ENCODE assay signal across 8 mouse cellular contexts in genomic region chr3:101161941-101162531, GRCm38 (mm10). TPM values are rescaled to one million over a fixed set of nuclear protein-coding genes. Genes with fewer than 3 reads are reported as not detected.
DNase-seq lines count a peak whose midpoint lies in the region; ATAC-seq and TF ChIP-seq lines count a peak whose summit lies in the region.

No protein-coding gene starts in this region.

- H3K4me2 ChIP-seq in embryonic facial prominence, embryonic 13.5 days, result peak overlapping the region; percentile 46
- peak overlapping the region; percentile 22 for H3K4me2 ChIP-seq in kidney, embryonic 14.5 days (replicated peaks; ENCODE audit: low read depth, low read length)
- peak overlapping the region; percentile 0; the same call in 1 of the 2 replicates for H3K4me2 ChIP-seq in midbrain, postnatal 0 days (ENCODE audit: low read depth, low read length, poor library complexity, severe bottlenecking)

- H3K4me1 ChIP-seq in embryonic facial prominence, embryonic 13.5 days, result peaks cover 52% of the 10 kb centered on the region
- peaks cover 53% of the 10 kb centered on the region for H3K4me1 ChIP-seq in heart, embryonic 10.5 days
- H3K4me1 ChIP-seq in kidney, embryonic 14.5 days (ENCODE audit: control insufficient read depth, insufficient read depth, low read length), result peaks cover 9% of the 10 kb centered on the region
- 0 out of 2 replicates have a peak, but pooled peaks cover 9% of the 10 kb centered on the region for H3K4me1 ChIP-seq in midbrain, postnatal 0 days (ENCODE audit: insufficient read depth, low read length)

- H3K4me3 ChIP-seq in embryonic facial prominence, embryonic 13.5 days, result peak overlapping the region; percentile 2; the same call in 1 of the 2 replicates
- H3K4me3 ChIP-seq in heart, embryonic 10.5 days, result peak overlapping the region; percentile 12; the same call in 1 of the 2 replicates
- no peak overlapping the region for H3K4me3 ChIP-seq in kidney, embryonic 14.5 days (ENCODE audit: low read length)
- H3K4me3 ChIP-seq in midbrain, postnatal 0 days (ENCODE audit: low read depth, low read length), result no peak overlapping the region

- no peak overlapping the region for H3K9ac ChIP-seq in embryonic facial prominence, embryonic 13.5 days
- 0 out of 2 replicates have a peak overlapping the region, but pooled peaks have one; percentile 18 for H3K9ac ChIP-seq in kidney, embryonic 14.5 days (ENCODE audit: low read depth, low read length)
- H3K9ac ChIP-seq in midbrain, postnatal 0 days (replicated peaks; ENCODE audit: low read length, poor library complexity, severe bottlenecking), result no peak overlapping the region

- peak overlapping the region; percentile 82 for H3K27ac ChIP-seq in embryonic facial prominence, embryonic 13.5 days
- H3K27ac ChIP-seq in heart, embryonic 10.5 days, result peak overlapping the region; percentile 86
- no peak overlapping the region for H3K27ac ChIP-seq in kidney, embryonic 14.5 days (ENCODE audit: low read depth, low read length)
- peak overlapping the region; percentile 39; the same call in 1 of the 2 replicates for H3K27ac ChIP-seq in midbrain, postnatal 0 days (ENCODE audit: low read depth, low read length)

- TF ChIP-seq CTCF in midbrain, postnatal 0 days (IDR thresholded peaks at IDR 0.05), result no peak

- no peak for ATAC-seq in embryonic facial prominence, embryonic 13.5 days (ENCODE audit: insufficient number of reproducible peaks, insufficient read depth, low FRiP score, low TSS enrichment, low read depth)
- ATAC-seq in kidney, embryonic 14.5 days (ENCODE audit: low FRiP score, low TSS enrichment), result peak; percentile 18; the same call in 1 of the 2 replicates
- peak; percentile 55; the same call in 1 of the 2 replicates for ATAC-seq in midbrain, postnatal 0 days (ENCODE audit: low FRiP score)

- 21% methylated on average over 14 of the region's 14 CpGs for WGBS in embryonic facial prominence, embryonic 13.5 days
- WGBS in heart, embryonic 10.5 days, result 47% methylated on average over 14 of the region's 14 CpGs
- WGBS in kidney, embryonic 14.5 days, result 45% methylated on average over 14 of the region's 14 CpGs
- 44% methylated on average over 14 of the region's 14 CpGs for WGBS in midbrain, postnatal 0 days

- no peaks in the 10 kb centered on the region for H3K27me3 ChIP-seq in embryonic facial prominence, embryonic 13.5 days
- H3K27me3 ChIP-seq in heart, embryonic 10.5 days (ENCODE audit: insufficient read depth, poor library complexity, severe bottlenecking), result no peaks in the 10 kb centered on the region
- H3K27me3 ChIP-seq in kidney, embryonic 14.5 days (ENCODE audit: control insufficient read depth, insufficient read depth, low read length), result no peaks in the 10 kb centered on the region
- no peaks in the 10 kb centered on the region for H3K27me3 ChIP-seq in midbrain, postnatal 0 days (ENCODE audit: insufficient read depth, low read length)

- no peaks in the 10 kb centered on the region for H3K9me3 ChIP-seq in embryonic facial prominence, embryonic 13.5 days
- H3K9me3 ChIP-seq in heart, embryonic 10.5 days, result no peaks in the 10 kb centered on the region
- no peaks in the 10 kb centered on the region for H3K9me3 ChIP-seq in kidney, embryonic 14.5 days (ENCODE audit: control insufficient read depth, low read length)
- no peaks in the 10 kb centered on the region for H3K9me3 ChIP-seq in midbrain, postnatal 0 days (ENCODE audit: low read length)

- no peaks in the 10 kb centered on the region for H3K36me3 ChIP-seq in embryonic facial prominence, embryonic 13.5 days
- H3K36me3 ChIP-seq in heart, embryonic 10.5 days, result no peaks in the 10 kb centered on the region
- no peaks in the 10 kb centered on the region for H3K36me3 ChIP-seq in kidney, embryonic 14.5 days (ENCODE audit: control insufficient read depth, insufficient read depth, low read length)
- H3K36me3 ChIP-seq in midbrain, postnatal 0 days (ENCODE audit: insufficient read depth, low read length), result no peaks in the 10 kb centered on the region

- DNase-seq in urinary bladder, adult 2 months (ENCODE audit: low spot score), result peak; percentile 26
- no peak for DNase-seq in urinary bladder, postnatal 25 days (ENCODE audit: low spot score)
- peak; percentile 75 for DNase-seq in heart, embryonic 10.5 days (ENCODE audit: low spot score)
- peak; percentile 79 for DNase-seq in midbrain, postnatal 0 days (ENCODE audit: low spot score)
- DNase-seq in thymus, postnatal 4 days, result no peak
- no peak for DNase-seq in spleen, postnatal 4 days (ENCODE audit: low spot score in 2 of 2)

RNA-seq across cellular contexts. Expression of gene Ptgfrn, which starts 52.0 kb away (rescaled TPM):
- 31.0 and 62.3 TPM in 2 replicates for polyA plus RNA-seq in urinary bladder, adult 2 months (2012; rRNA removed)
- polyA plus RNA-seq in embryonic facial prominence, embryonic 13.5 days (2015; fragmentation: Nextera tagmentation; extraction: Ambion mirVana), result 8.7 and 9.4 TPM in 2 replicates
- polyA plus RNA-seq in heart, embryonic 10.5 days (2016; fragmentation: Nextera tagmentation; extraction: Ambion mirVana), result 4.8 and 5.6 TPM in 2 replicates
- 4.4 and 4.7 TPM in 2 replicates for polyA plus RNA-seq in kidney, embryonic 14.5 days (2014; fragmentation: Nextera tagmentation; extraction: Ambion mirVana)
- 53.9 and 58.5 TPM in 2 replicates for total RNA-seq in midbrain, postnatal 0 days (2014; rRNA removed)
- 3.7 and 3.8 TPM in 2 replicates for polyA plus RNA-seq in midbrain, postnatal 0 days (2015; fragmentation: Nextera tagmentation; extraction: Ambion mirVana)

Comparison
In these comparisons a context has a peak if more than half of its experiments do, and no peak if none do; other contexts are left out.
1. DNase-seq: peak in urinary bladder, adult 2 months (single experiment), heart, embryonic 10.5 days (single experiment) and midbrain, postnatal 0 days (single experiment); none in urinary bladder, postnatal 25 days (single experiment), thymus, postnatal 4 days (single experiment) and spleen, postnatal 4 days (0 of 2).
2. H3K4me3 ChIP-seq: peak in embryonic facial prominence, embryonic 13.5 days (single experiment) and heart, embryonic 10.5 days (single experiment); none in kidney, embryonic 14.5 days (single experiment) and midbrain, postnatal 0 days (single experiment).
3. Peak in every context shown above with its lines, with median percentiles within 50 percentile points of each other: H3K4me2 ChIP-seq.